Mouse (Mus musculus) brown adipose tissue, adult 24 weeks (tissue): ENCODE data around the gene Gm49368. TPM values are rescaled to one million over a fixed set of nuclear protein-coding genes. Genes with fewer than 3 reads are reported as not detected.
A peak's percentile ranks its signal among the peaks of the same experiment; 100 is the strongest.
"Not testable (repeated sequence)": the region's sequence is repeated elsewhere in the genome, so short reads cannot be mapped to it uniquely, and the experiment has no call there.

Experiments
- H3K27ac ChIP-seq: fragments of 200-500 bp; replicated peaks from 2 replicates; pipeline ENCODE4 v1.5.1; 2012; ENCODE audit warnings: low read depth, mild to moderate bottlenecking, low read length
- H3K4me1 ChIP-seq: fragments of 200-500 bp; 2 replicates; pipeline ENCODE4 v1.6.1; 2012; ENCODE audit warnings: low read length, mixed read lengths; ENCODE audit not compliant: control insufficient read depth, insufficient read depth, insufficient read length
- H3K4me3 ChIP-seq: fragments of 200-500 bp; 2 replicates; pipeline ENCODE4 v1.5.1; 2012; ENCODE audit warnings: low read depth, mild to moderate bottlenecking, low read length, moderate library complexity; ENCODE audit not compliant: insufficient read depth
- polyA plus RNA-seq: library from polyadenylated mRNA; stranded (reverse); fragments of >200 nt; gene quantifications from 2 replicates; pipeline ENCODE4 v1.2.4, GENCODE M21; 2012; ENCODE audit not compliant: missing spikeins, insufficient read depth, insufficient read length

Gene Gm49368
- polyA plus RNA-seq, result not detected in 2 replicates

GRCm38 (mm10) chr7:128062456-128062855 lies at the start of gene Gm49368, which contains the start of gene Itgam:
Gm49368 (plus strand) TSS chr7:128062683.
Itgam (plus strand) TSS chr7:128062640.
- Histone ChIP-seq H3K4me1 (no peaks in the 10 kb centered on the region), H3K27ac (peak within 1 kb of the TSS; percentile 5), H3K4me3 (no peak within 1 kb of the TSS)

- no peak overlapping the region for H3K4me3 ChIP-seq
- no peaks in the 10 kb centered on the region for H3K4me1 ChIP-seq
- H3K27ac ChIP-seq, result no peak overlapping the region
These were observed 49.4 kb upstream of the Gm49368 start for GRCm38 (mm10) chr7:128013116-128013515.

GRCm38 (mm10) chr7:128016134-128016533 lies 46.3 kb upstream of the Gm49368 start:
- not testable (repeated sequence) for H3K27ac ChIP-seq, H3K4me3 ChIP-seq, H3K4me1 ChIP-seq

- H3K27ac ChIP-seq, result no peak overlapping the region
- H3K4me1 ChIP-seq, result no peaks in the 10 kb centered on the region
- no peak overlapping the region for H3K4me3 ChIP-seq
These were observed 45.8 kb upstream of the Gm49368 start for GRCm38 (mm10) chr7:128016650-128017049.

GRCm38 (mm10) chr7:128018275-128018674 lies 44.2 kb upstream of the Gm49368 start:
- no peak overlapping the region for H3K4me3 ChIP-seq
- no peaks in the 10 kb centered on the region for H3K4me1 ChIP-seq
- H3K27ac ChIP-seq, result no peak overlapping the region

- Histone ChIP-seq H3K4me3 (no peak overlapping the region), H3K4me1 (no peaks in the 10 kb centered on the region), H3K27ac (no peak overlapping the region)
These were observed 43.3 kb upstream of the Gm49368 start for GRCm38 (mm10) chr7:128019187-128019586.

GRCm38 (mm10) chr7:128022974-128023373 lies 39.5 kb upstream of the Gm49368 start:
- H3K4me1 ChIP-seq, result no peaks in the 10 kb centered on the region
- H3K4me3 ChIP-seq, result no peak overlapping the region
- no peak overlapping the region for H3K27ac ChIP-seq

GRCm38 (mm10) chr7:128023565-128023964 lies 38.9 kb upstream of the Gm49368 start:
- Histone ChIP-seq H3K4me3 (no peak overlapping the region), H3K4me1 (no peaks in the 10 kb centered on the region), H3K27ac (no peak overlapping the region)

GRCm38 (mm10) chr7:128024364-128024763 lies 38.1 kb upstream of the Gm49368 start:
- Histone ChIP-seq H3K27ac (no peak overlapping the region), H3K4me3 (no peak overlapping the region), H3K4me1 (no peaks in the 10 kb centered on the region)

- Histone ChIP-seq H3K27ac (no peak overlapping the region), H3K4me1 (no peaks in the 10 kb centered on the region), H3K4me3 (no peak overlapping the region)
These were observed 37.6 kb upstream of the Gm49368 start for GRCm38 (mm10) chr7:128024932-128025331.

- Histone ChIP-seq H3K4me3 (no peak overlapping the region), H3K4me1 (no peaks in the 10 kb centered on the region), H3K27ac (no peak overlapping the region)
These were observed 37.1 kb upstream of the Gm49368 start for GRCm38 (mm10) chr7:128025381-128025780.

- no peaks in the 10 kb centered on the region for H3K4me1 ChIP-seq
- H3K4me3 ChIP-seq, result no peak overlapping the region
- H3K27ac ChIP-seq, result no peak overlapping the region
These were observed 31.0 kb upstream of the Gm49368 start for GRCm38 (mm10) chr7:128031403-128031976.

GRCm38 (mm10) chr7:128032290-128032988 lies 30.0 kb upstream of the Gm49368 start:
- H3K27ac ChIP-seq, result no peak overlapping the region
- no peaks in the 10 kb centered on the region for H3K4me1 ChIP-seq
- H3K4me3 ChIP-seq, result no peak overlapping the region

GRCm38 (mm10) chr7:128032989-128033293 lies 29.5 kb upstream of the Gm49368 start:
- Histone ChIP-seq H3K27ac (no peak overlapping the region), H3K4me3 (no peak overlapping the region), H3K4me1 (no peaks in the 10 kb centered on the region)

GRCm38 (mm10) chr7:128033616-128034015 lies 28.9 kb upstream of the Gm49368 start:
- Histone ChIP-seq H3K4me1 (no peaks in the 10 kb centered on the region), H3K4me3 (no peak overlapping the region), H3K27ac (no peak overlapping the region)

GRCm38 (mm10) chr7:128042161-128042820 lies 20.2 kb upstream of the Gm49368 start:
- H3K27ac ChIP-seq, H3K4me1 ChIP-seq, H3K4me3 ChIP-seq: not testable (repeated sequence)
